Mouse (Mus musculus): ENCODE measurements at regions not wholly inside any gene's neighbourhood (a gene's known extent, or its start where the extent isn't known, plus 50 kb on each side); places are given as distances from the start of the nearest gene placed in this dataset.
"Not testable (repeated sequence)": the region's sequence is repeated elsewhere in the genome, so short reads cannot be mapped to it uniquely, and the experiment has no call there.

- no peak for DNase-seq (ENCODE audit: low spot score)
These were observed 199.7 kb upstream of the 1700056E22Rik start for GRCm38 (mm10) chr1:184233741-184234255.

GRCm38 (mm10) chr1:184222326-184222725 lies 188.2 kb upstream of the 1700056E22Rik start:
- DNase-seq (ENCODE audit: low spot score) = no peak

GRCm38 (mm10) chr1:184221792-184222191 lies 187.7 kb upstream of the 1700056E22Rik start:
- DNase-seq (ENCODE audit: low spot score) = peak; percentile 35

- no peak for DNase-seq (ENCODE audit: low spot score)
These were observed 163.2 kb upstream of the 1700056E22Rik start for GRCm38 (mm10) chr1:184197272-184197671.

GRCm38 (mm10) chr1:184191325-184191724 lies 157.2 kb upstream of the 1700056E22Rik start:
- DNase-seq (ENCODE audit: low spot score) = no peak

GRCm38 (mm10) chr1:184187582-184187981 lies 153.5 kb upstream of the 1700056E22Rik start:
- no peak for DNase-seq (ENCODE audit: low spot score)

- DNase-seq (ENCODE audit: low spot score) = no peak
These were observed 148.1 kb upstream of the 1700056E22Rik start for GRCm38 (mm10) chr1:184182163-184182562.

GRCm38 (mm10) chr1:184174416-184174815 lies 140.3 kb upstream of the 1700056E22Rik start:
- not testable (repeated sequence) for DNase-seq (ENCODE audit: low spot score)

GRCm38 (mm10) chr1:184173739-184174138 lies 139.6 kb upstream of the 1700056E22Rik start:
- DNase-seq (ENCODE audit: low spot score) = no peak

- DNase-seq (ENCODE audit: low spot score) = no peak
These were observed 138.9 kb upstream of the 1700056E22Rik start for GRCm38 (mm10) chr1:184172986-184173385.

- no peak for DNase-seq (ENCODE audit: low spot score)
These were observed 137.5 kb upstream of the 1700056E22Rik start for GRCm38 (mm10) chr1:184171601-184172000.

- DNase-seq (ENCODE audit: low spot score) = no peak
These were observed 136.8 kb upstream of the 1700056E22Rik start for GRCm38 (mm10) chr1:184170926-184171325.

- DNase-seq (ENCODE audit: low spot score) = no peak
These were observed 135.9 kb upstream of the 1700056E22Rik start for GRCm38 (mm10) chr1:184169967-184170366.

GRCm38 (mm10) chr1:184169034-184169783 lies 135.1 kb upstream of the 1700056E22Rik start:
- no peak for DNase-seq (ENCODE audit: low spot score)

GRCm38 (mm10) chr1:184166951-184167350 lies 132.8 kb upstream of the 1700056E22Rik start:
- no peak for DNase-seq (ENCODE audit: low spot score)

- DNase-seq (ENCODE audit: low spot score) = not testable (repeated sequence)
These were observed 128.4 kb upstream of the 1700056E22Rik start for GRCm38 (mm10) chr1:184162526-184162925.

- no peak for DNase-seq (ENCODE audit: low spot score)
These were observed 113.6 kb upstream of the 1700056E22Rik start for GRCm38 (mm10) chr1:184147713-184148112.

GRCm38 (mm10) chr1:184142974-184143373 lies 108.9 kb upstream of the 1700056E22Rik start:
- no peak for DNase-seq (ENCODE audit: low spot score)

- no peak for DNase-seq (ENCODE audit: low spot score)
These were observed 106.4 kb upstream of the 1700056E22Rik start for GRCm38 (mm10) chr1:184140486-184140885.

GRCm38 (mm10) chr1:184140082-184140481 lies 106.0 kb upstream of the 1700056E22Rik start:
- DNase-seq (ENCODE audit: low spot score) = no peak

GRCm38 (mm10) chr1:184138661-184139060 lies 104.6 kb upstream of the 1700056E22Rik start:
- no peak for DNase-seq (ENCODE audit: low spot score)

GRCm38 (mm10) chr1:184130897-184131296 lies 96.8 kb upstream of the 1700056E22Rik start:
- no peak for DNase-seq (ENCODE audit: low spot score)

GRCm38 (mm10) chr1:184127321-184127720 lies 93.2 kb upstream of the 1700056E22Rik start:
- no peak for DNase-seq (ENCODE audit: low spot score)

- DNase-seq (ENCODE audit: low spot score) = no peak
These were observed 92.8 kb upstream of the 1700056E22Rik start for GRCm38 (mm10) chr1:184126909-184127308.

Measured in embryo, embryonic 10 days (tissue).